Mouse (Mus musculus) telencephalon, adult 2 months (tissue): ENCODE results near the gene Ubp1.

ENCODE experiments used
- DNase-seq: peaks from one replicate; pipeline ENCODE4 v3.0.0-alpha.2; 2011; ENCODE audit warnings: low read depth, low spot score

Ubp1 gene

GRCm38 (mm10) chr9:114011203-114011602, 80.5 kb downstream of the Ubp1 start:
- DNase-seq, result no peak

DNA sequence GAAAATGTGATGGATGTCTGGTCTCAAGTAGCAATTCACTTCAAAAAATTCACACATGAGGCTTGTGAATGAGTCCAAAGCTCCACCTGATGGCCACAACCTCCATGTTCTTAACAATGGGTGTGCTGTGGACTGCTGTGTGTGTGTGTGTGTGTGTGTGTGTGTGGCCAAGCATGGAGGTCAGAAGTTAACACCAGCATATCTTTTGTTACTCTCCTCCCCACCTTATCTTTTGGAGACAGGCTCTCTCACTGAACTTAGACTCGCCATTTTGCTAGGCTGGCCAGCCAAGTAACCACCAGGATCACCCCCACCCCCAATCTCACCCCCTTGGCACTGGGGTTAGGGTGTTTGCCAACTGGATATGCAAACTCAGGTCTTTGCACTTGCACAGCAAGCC, 83.3 kb downstream of the Ubp1 start:
- no peak for DNase-seq

DNA sequence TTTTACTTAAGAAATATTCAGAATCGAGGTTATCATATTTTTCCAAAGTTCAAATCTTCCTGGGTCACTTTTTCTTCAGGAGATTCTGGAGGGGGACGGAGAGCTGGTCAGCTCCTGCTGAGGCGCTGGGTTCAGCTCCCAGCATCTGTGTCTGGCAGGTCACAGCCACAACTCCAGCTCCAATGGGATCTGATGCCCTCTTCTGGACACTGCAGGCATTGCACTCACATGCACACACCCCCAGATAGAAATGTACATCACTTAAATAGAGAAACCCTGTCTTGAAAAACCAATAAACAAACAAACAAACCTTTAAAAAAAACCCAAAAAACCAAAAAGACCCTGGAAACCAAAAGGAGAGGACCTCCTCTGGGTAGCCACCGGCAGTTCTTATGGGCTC, 85.0 kb downstream of the Ubp1 start:
- DNase-seq, result no peak

DNA sequence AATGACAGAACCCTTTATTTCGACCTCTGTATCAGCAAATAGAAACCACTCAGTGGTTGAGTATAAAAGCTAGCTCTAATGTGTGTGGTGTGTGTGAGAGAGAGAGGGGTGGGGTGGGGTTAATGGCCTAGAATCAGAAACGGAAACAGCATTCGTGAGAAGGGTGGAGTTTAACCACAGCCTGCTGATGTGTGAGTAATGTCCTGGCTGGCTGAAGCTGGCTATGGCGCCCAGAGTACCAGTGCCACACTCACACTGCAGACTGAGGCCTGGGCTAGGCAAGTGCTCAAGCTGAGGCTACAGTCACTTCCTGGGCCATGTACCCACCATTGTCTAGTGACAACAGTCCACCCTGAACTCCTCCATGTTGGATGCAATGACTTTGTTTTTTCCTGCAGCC, 85.7 kb downstream of the Ubp1 start:
- DNase-seq, result no peak

- DNase-seq, result no peak
Observed at GRCm38 (mm10) chr9:114019012-114019762, 88.5 kb downstream of the Ubp1 start.

DNA sequence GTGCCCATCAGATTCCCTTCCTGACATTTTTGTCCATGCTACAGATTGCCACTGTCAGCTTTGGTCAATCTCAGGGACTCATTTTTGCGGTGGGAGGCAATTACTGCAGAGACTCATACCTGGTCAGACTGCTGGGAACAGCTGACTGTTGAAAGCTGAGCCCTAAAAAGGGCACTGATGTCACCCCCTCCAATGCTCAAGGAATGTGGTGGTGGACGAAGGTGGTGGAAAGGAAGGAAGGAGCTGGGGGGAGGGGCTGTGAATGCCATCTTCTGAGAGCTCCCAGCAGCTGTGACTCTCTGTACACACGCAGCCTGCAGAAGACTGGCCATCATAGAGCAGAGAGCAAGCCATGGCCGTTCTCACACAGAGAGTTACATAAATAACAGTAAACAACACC, 91.4 kb downstream of the Ubp1 start:
- DNase-seq, result no peak

DNA sequence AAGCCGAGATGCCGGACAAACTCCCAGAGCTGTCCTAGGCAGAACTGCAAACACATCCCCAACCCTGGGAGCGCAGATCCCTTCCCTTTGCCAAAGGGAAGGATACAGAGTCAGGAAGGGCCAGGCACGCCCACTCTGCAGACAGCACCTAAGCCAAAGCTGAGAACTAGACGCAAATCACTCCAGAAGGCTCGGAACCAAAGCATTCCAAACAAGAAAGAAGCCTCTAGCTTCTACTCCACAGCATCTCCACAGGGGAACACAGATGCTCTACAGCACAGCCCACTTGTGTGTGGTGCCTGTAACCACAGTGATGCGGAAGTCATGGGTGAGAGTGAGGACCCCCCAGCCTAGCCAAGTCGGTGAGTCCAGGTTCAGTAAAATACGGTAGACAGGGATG, 94.4 kb downstream of the Ubp1 start:
- no peak for DNase-seq

- no peak for DNase-seq
Observed at GRCm38 (mm10) chr9:114025846-114026245, 95.1 kb downstream of the Ubp1 start.

GRCm38 (mm10) chr9:114026261-114026934, 95.7 kb downstream of the Ubp1 start:
- DNase-seq, result peak; percentile 81
